ENCODE assay signal across 19 mouse cellular contexts in the genomic region with DNA sequence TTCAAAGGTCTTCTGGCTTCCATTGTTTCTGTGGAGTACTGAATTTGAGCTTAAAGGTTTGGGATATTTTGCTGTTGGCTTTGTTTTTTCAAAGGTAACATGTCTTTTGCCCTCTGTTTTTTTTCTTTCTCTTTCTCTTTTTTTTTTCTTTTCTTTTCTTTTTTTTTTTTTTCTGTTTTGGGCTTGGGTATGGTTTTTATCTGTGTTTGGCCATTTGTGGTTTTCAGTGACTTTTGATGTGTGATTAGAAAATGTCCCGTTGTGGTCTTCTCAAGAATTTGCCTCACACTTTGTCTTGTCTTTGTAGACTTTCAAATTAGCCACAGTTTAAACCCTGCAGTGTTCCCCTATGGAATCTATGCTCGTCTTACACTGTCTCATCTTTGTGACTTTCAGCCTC. TPM values are rescaled to one million over a fixed set of nuclear protein-coding genes. Genes with fewer than 3 reads are reported as not detected.
DNase-seq lines count a peak whose midpoint lies in the region; ATAC-seq and TF ChIP-seq lines count a peak whose summit lies in the region.
"Had no signal": no experiment of that assay in that cellular context is flagged by ENCODE, and none has a peak within 500 bp of the region (broad histone marks: within the 10 kb centered on the region; RNA-seq: fewer than 3 reads in every experiment).

No protein-coding gene starts in this region.

- H3K4me2 ChIP-seq in liver, embryonic 11.5 days, result peak overlapping the region; percentile 20; the same call in 1 of the 2 replicates
- H3K4me2 ChIP-seq in liver, postnatal 0 days (ENCODE audit: low read depth, low read length), result no peak overlapping the region
- H3K4me2 ChIP-seq in midbrain, embryonic 11.5 days, result no peak overlapping the region
- no peak overlapping the region for H3K4me2 ChIP-seq in midbrain, postnatal 0 days (ENCODE audit: low read depth, low read length, poor library complexity, severe bottlenecking)
- H3K4me2 ChIP-seq: embryonic facial prominence, embryonic 12.5 days; forebrain, embryonic 13.5 days; forebrain, embryonic 15.5 days had no signal

- TF ChIP-seq EP300 in liver, postnatal 0 days (IDR thresholded peaks at IDR 0.05; ENCODE audit: low read depth), result no peak
- TF ChIP-seq EP300 in MEL (IDR thresholded peaks at IDR 0.05; ENCODE audit: low read depth in 1 of 2, low read length in 2 of 2), result peak; percentile 57 to 60; a peak in 3 of 4 replicates

- ATAC-seq in liver, embryonic 11.5 days (replicated peaks; ENCODE audit: low FRiP score), result no peak
- no peak for ATAC-seq in liver, postnatal 0 days
- ATAC-seq in midbrain, embryonic 11.5 days (ENCODE audit: low FRiP score), result no peak
- no peak for ATAC-seq in midbrain, postnatal 0 days (ENCODE audit: low FRiP score)
- ATAC-seq: forebrain, embryonic 13.5 days; forebrain, embryonic 15.5 days; forebrain, postnatal 0 days had no signal

- H3K79me2 ChIP-seq in MEL (ENCODE audit: control insufficient read depth, insufficient read depth, low read length, poor library complexity), result peaks cover 16% of the 10 kb centered on the region

- no peak overlapping the region for H3K9ac ChIP-seq in liver, embryonic 11.5 days (ENCODE audit: low read depth, low read length)
- no peak overlapping the region for H3K9ac ChIP-seq in liver, postnatal 0 days (replicated peaks)
- no peak overlapping the region for H3K9ac ChIP-seq in midbrain, embryonic 11.5 days (ENCODE audit: low read length)
- H3K9ac ChIP-seq in midbrain, postnatal 0 days (replicated peaks; ENCODE audit: low read length, poor library complexity, severe bottlenecking), result no peak overlapping the region
- H3K9ac ChIP-seq in MEL (ENCODE audit: control insufficient read depth, low read depth, low read length, poor library complexity, severe bottlenecking), result no peak overlapping the region
- H3K9ac ChIP-seq: embryonic facial prominence, embryonic 12.5 days; forebrain, embryonic 13.5 days; forebrain, embryonic 15.5 days; forebrain, postnatal 0 days had no signal

- H3K27ac ChIP-seq in liver, embryonic 11.5 days (ENCODE audit: low read depth, low read length), result no peak overlapping the region
- H3K27ac ChIP-seq in liver, postnatal 0 days (ENCODE audit: low read depth), result no peak overlapping the region
- no peak overlapping the region for H3K27ac ChIP-seq in midbrain, embryonic 11.5 days (ENCODE audit: low read depth, low read length)
- H3K27ac ChIP-seq in midbrain, postnatal 0 days (ENCODE audit: low read depth, low read length), result no peak overlapping the region
- 0 out of 2 replicates have a peak overlapping the region, but pooled peaks have one; percentile 19 for H3K27ac ChIP-seq in MEL (ENCODE audit: control insufficient read depth, low read depth, low read length)
- H3K27ac ChIP-seq: embryonic facial prominence, embryonic 10.5 days; embryonic facial prominence, embryonic 12.5 days; forebrain, embryonic 13.5 days; forebrain, embryonic 15.5 days had no signal

- no peaks in the 10 kb centered on the region for H3K9me3 ChIP-seq in liver, embryonic 11.5 days (ENCODE audit: control insufficient read depth, low read length)
- no peaks in the 10 kb centered on the region for H3K9me3 ChIP-seq in liver, postnatal 0 days (ENCODE audit: low read length)
- no peaks in the 10 kb centered on the region for H3K9me3 ChIP-seq in midbrain, embryonic 11.5 days (ENCODE audit: control insufficient read depth, low read length)
- no peaks in the 10 kb centered on the region for H3K9me3 ChIP-seq in midbrain, postnatal 0 days (ENCODE audit: low read length)
- H3K9me3 ChIP-seq in MEL (replicated peaks; ENCODE audit: insufficient read depth, low read length), result no peaks in the 10 kb centered on the region
- H3K9me3 ChIP-seq: embryonic facial prominence, embryonic 12.5 days; forebrain, embryonic 13.5 days; forebrain, embryonic 15.5 days; G1E had no signal

- H3K4me1 ChIP-seq in liver, embryonic 11.5 days (replicated peaks; ENCODE audit: control insufficient read depth, insufficient read depth, low read length), result peaks cover 28% of the 10 kb centered on the region
- peaks cover 24% of the 10 kb centered on the region for H3K4me1 ChIP-seq in liver, postnatal 0 days (ENCODE audit: insufficient read depth)
- no peaks in the 10 kb centered on the region for H3K4me1 ChIP-seq in midbrain, embryonic 11.5 days (ENCODE audit: control insufficient read depth, insufficient read depth, low read length)
- H3K4me1 ChIP-seq in midbrain, postnatal 0 days (ENCODE audit: insufficient read depth, low read length), result no peaks in the 10 kb centered on the region
- H3K4me1 ChIP-seq in MEL (ENCODE audit: control insufficient read depth in 1 of 2, insufficient read depth in 2 of 2, low read length in 2 of 2), result peaks cover 13 to 22% of the 10 kb centered on the region in 2 experiments
- H3K4me1 ChIP-seq: embryonic facial prominence, embryonic 10.5 days; embryonic facial prominence, embryonic 12.5 days; forebrain, embryonic 13.5 days; forebrain, embryonic 15.5 days had no signal

- TF ChIP-seq RAD21 in MEL (IDR thresholded peaks at IDR 0.05; ENCODE audit: low read depth, low read length), result no peak

- no peaks in the 10 kb centered on the region for H3K27me3 ChIP-seq in liver, embryonic 11.5 days (replicated peaks; ENCODE audit: control insufficient read depth, insufficient read depth, low read length)
- no peaks in the 10 kb centered on the region for H3K27me3 ChIP-seq in liver, postnatal 0 days (ENCODE audit: insufficient read depth, low read length)
- no peaks in the 10 kb centered on the region for H3K27me3 ChIP-seq in midbrain, embryonic 11.5 days (ENCODE audit: control insufficient read depth, insufficient read depth, low read length)
- no peaks in the 10 kb centered on the region for H3K27me3 ChIP-seq in midbrain, postnatal 0 days (ENCODE audit: insufficient read depth, low read length)
- no peaks in the 10 kb centered on the region for H3K27me3 ChIP-seq in MEL (ENCODE audit: control insufficient read depth in 1 of 2, insufficient read depth in 2 of 2, low read length in 2 of 2)
- H3K27me3 ChIP-seq: embryonic facial prominence, embryonic 12.5 days; forebrain, embryonic 13.5 days; forebrain, embryonic 15.5 days had no signal

- no peak overlapping the region for H3K4me3 ChIP-seq in liver, embryonic 11.5 days (ENCODE audit: low read depth, low read length)
- H3K4me3 ChIP-seq in liver, postnatal 0 days (ENCODE audit: low read depth, low read length), result no peak overlapping the region
- no peak overlapping the region for H3K4me3 ChIP-seq in midbrain, embryonic 11.5 days (ENCODE audit: low read depth, low read length)
- H3K4me3 ChIP-seq in midbrain, postnatal 0 days (ENCODE audit: low read depth, low read length), result no peak overlapping the region
- H3K4me3 ChIP-seq in MEL (ENCODE audit: control insufficient read depth in 1 of 2, insufficient read depth in 1 of 2, low read depth in 2 of 2, low read length in 2 of 2), result no peak overlapping the region
- H3K4me3 ChIP-seq: embryonic facial prominence, embryonic 10.5 days; embryonic facial prominence, embryonic 12.5 days; forebrain, embryonic 13.5 days; forebrain, embryonic 15.5 days had no signal

- no peak for DNase-seq in liver, embryonic 11.5 days (ENCODE audit: low spot score)
- DNase-seq in liver, postnatal 0 days, result no peak
- peak; percentile 10 for DNase-seq in midbrain, embryonic 11.5 days (ENCODE audit: low spot score, missing footprints)
- DNase-seq in midbrain, postnatal 0 days (ENCODE audit: low spot score), result no peak
- DNase-seq in MEL (ENCODE audit: low read depth, low spot score), result no peak
- DNase-seq in adrenal gland, adult (ENCODE audit: inconsistent age in 2 of 2, low spot score in 1 of 2), result no peak
- DNase-seq: adrenal gland, postnatal 10 days; adrenal gland, postnatal 25 days; cerebellum, adult 11-12 months; cerebellum, adult 2 months; cerebellum, adult 9-10 months; cerebellum, postnatal 10 days; cerebellum, postnatal 25 days; forebrain, postnatal 0 days had no signal

- TF ChIP-seq CTCF in liver, postnatal 0 days (IDR thresholded peaks at IDR 0.05; ENCODE audit: low read depth), result no peak
- no peak for TF ChIP-seq CTCF in midbrain, postnatal 0 days (IDR thresholded peaks at IDR 0.05)
- TF ChIP-seq CTCF in MEL (IDR thresholded peaks at IDR 0.05 in 2 of 3, conservative IDR thresholded peaks at IDR 0.05 in 1 of 3; ENCODE audit: control insufficient read depth in 1 of 3, insufficient read depth in 1 of 3, low read depth in 2 of 3, low read length in 3 of 3, poor library complexity in 1 of 3, severe bottlenecking in 1 of 3), result no peak

- 29% methylated on average over 2 of the region's 2 CpGs for WGBS in liver, embryonic 11.5 days
- 36% methylated on average over 2 of the region's 2 CpGs for WGBS in liver, postnatal 0 days (ENCODE audit: insufficient replicate concordance)
- 55% methylated on average over 2 of the region's 2 CpGs for WGBS in midbrain, embryonic 11.5 days
- WGBS in midbrain, postnatal 0 days, result 56% methylated on average over 2 of the region's 2 CpGs

- TF ChIP-seq POLR2A in MEL (IDR thresholded peaks at IDR 0.05; ENCODE audit: control insufficient read depth in 1 of 2, insufficient read depth in 1 of 2, low read depth in 1 of 2, low read length in 2 of 2, poor library complexity in 1 of 2), result no peak

- peaks cover 2% of the 10 kb centered on the region; the same call in 1 of the 2 replicates for H3K36me3 ChIP-seq in liver, embryonic 11.5 days (ENCODE audit: control insufficient read depth, insufficient read depth, low read length)
- peaks cover 5% of the 10 kb centered on the region for H3K36me3 ChIP-seq in liver, postnatal 0 days (replicated peaks; ENCODE audit: insufficient read depth, low read length)
- no peaks in the 10 kb centered on the region for H3K36me3 ChIP-seq in midbrain, embryonic 11.5 days (ENCODE audit: control insufficient read depth, insufficient read depth, low read length)
- H3K36me3 ChIP-seq in midbrain, postnatal 0 days (ENCODE audit: insufficient read depth, low read length), result no peaks in the 10 kb centered on the region
- H3K36me3 ChIP-seq in MEL (ENCODE audit: control insufficient read depth in 1 of 2, insufficient read depth in 2 of 2, low read length in 2 of 2), result peaks cover 1 to 31% of the 10 kb centered on the region in 2 experiments; a peak in 2 of 4 replicates
- H3K36me3 ChIP-seq: embryonic facial prominence, embryonic 12.5 days; forebrain, embryonic 15.5 days had no signal

TF ChIP-seq in MEL, 35 proteins besides CTCF, POLR2A, EP300 and RAD21 (continues in another document):
- TF ChIP-seq JUND (IDR thresholded peaks at IDR 0.05; ENCODE audit: low read depth, low read length) (no peak), GABPA (IDR thresholded peaks at IDR 0.05; ENCODE audit: low read depth, low read length) (no peak), ZMIZ1 (IDR thresholded peaks at IDR 0.05; ENCODE audit: low read depth, low read length) (no peak)

RNA-seq across cellular contexts. Expression of a gene that starts 45.5 kb away (rescaled TPM):
- 17.7 and 19.7 TPM in 2 replicates for polyA plus RNA-seq in liver, embryonic 11.5 days (2014; fragmentation: Nextera tagmentation; extraction: Ambion mirVana)
- polyA plus RNA-seq in liver, postnatal 0 days (2015; fragmentation: Nextera tagmentation; extraction: Ambion mirVana), result 23.1 and 24.3 TPM in 2 replicates
- polyA plus RNA-seq in midbrain, embryonic 11.5 days (2014; fragmentation: Nextera tagmentation; extraction: Ambion mirVana), result 9.2 and 11.1 TPM in 2 replicates
- total RNA-seq in midbrain, postnatal 0 days (2014; rRNA removed), result 3.3 and 4.0 TPM in 2 replicates
- 9.5 and 9.7 TPM in 2 replicates for polyA plus RNA-seq in midbrain, postnatal 0 days (2015; fragmentation: Nextera tagmentation; extraction: Ambion mirVana)
- total RNA-seq in MEL (2012; rRNA removed), result 4.9 and 5.1 TPM in 2 replicates
- polyA plus RNA-seq in MEL (2012; ENCODE audit: insufficient read depth in 1 of 2, insufficient read length in 2 of 2, low read depth in 1 of 2, low replicate concordance in 2 of 2, missing spikeins in 1 of 2), result 10 to 100 TPM in 1 of 2 experiments, not detected in 1; 19.4 TPM
